Mouse (Mus musculus) layer of hippocampus, adult 9-10 months (tissue): ENCODE results near the gene 1700019D03Rik.
A peak's percentile ranks its signal among the peaks of the same experiment; 100 is the strongest.

Experiments
- DNase-seq: peaks from one replicate; pipeline ENCODE4 v3.0.0; 2022; ENCODE audit warnings: low spot score

Gene 1700019D03Rik

DNA sequence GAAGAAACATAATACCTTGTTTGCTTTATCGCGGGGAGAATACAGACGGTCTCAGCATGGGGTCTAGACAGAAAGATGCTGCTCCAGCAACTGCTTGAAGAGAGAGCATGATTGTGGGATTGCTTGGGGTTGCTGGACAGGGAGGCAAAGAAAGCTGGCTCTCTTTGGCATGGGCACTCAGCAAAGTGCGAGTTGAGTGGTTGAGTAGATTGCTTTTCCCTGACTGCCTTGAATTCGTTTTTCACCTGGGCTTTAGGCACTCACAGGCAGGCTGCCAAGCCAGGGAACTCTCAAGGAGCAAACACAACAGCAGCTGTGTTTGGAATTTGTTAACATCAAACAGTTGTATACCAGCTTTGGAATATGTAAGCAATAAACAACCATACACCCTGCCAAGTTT lies at the start of gene 1700019D03Rik:
Gene 1700019D03Rik, minus strand, starts transcription at position 101 of the 400 bp plus-strand sequence.
- no peak for DNase-seq

DNA sequence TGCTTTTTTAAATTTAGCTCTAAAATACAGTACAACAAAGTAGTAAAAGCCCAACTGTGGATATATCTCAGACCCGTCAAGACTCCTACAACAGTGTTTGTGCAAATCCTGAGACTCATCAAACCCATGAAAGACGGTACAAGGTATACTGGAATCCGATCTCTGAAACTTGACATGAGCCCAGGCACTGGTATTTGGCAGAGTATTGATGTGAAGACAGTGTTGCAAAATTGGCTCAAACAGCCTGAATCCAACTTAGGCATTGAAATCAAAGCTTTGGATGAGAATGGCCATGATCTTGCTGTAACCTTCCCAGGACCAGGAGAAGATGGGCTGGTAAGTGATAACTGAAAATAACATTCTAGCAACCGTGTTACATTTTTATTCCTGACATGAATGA lies 43.9 kb upstream of the 1700019D03Rik start:
- no peak for DNase-seq

DNA sequence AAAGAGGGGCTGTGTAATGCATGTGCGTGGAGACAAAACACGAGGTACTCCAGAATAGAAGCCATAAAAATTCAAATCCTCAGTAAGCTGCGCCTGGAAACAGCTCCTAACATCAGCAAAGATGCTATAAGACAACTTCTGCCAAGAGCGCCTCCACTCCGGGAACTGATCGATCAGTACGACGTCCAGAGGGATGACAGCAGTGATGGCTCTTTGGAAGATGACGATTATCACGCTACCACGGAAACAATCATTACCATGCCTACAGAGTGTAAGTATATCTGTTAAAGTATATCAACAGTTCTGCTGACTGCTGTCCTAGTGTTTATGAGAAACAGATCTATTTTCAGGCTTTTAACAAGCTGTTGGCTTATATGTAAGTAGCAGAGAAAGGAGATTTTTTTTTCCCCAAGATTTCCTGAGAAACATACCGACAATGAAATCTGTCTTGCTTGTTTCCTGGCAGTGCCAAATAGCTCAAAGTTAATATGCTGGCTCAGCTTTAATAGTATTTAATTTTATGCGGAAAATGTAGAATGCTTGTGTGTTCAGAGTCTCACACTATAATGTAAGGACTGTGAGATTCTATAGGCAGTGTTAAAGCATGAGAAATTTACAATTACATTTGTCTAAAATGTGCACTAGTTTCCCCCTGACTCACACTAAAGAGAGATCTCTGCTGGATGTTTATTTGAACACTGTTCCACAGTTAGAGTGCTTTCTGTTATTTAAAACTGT lies 42.1 kb upstream of the 1700019D03Rik start:
- peak; percentile 24 for DNase-seq

DNA sequence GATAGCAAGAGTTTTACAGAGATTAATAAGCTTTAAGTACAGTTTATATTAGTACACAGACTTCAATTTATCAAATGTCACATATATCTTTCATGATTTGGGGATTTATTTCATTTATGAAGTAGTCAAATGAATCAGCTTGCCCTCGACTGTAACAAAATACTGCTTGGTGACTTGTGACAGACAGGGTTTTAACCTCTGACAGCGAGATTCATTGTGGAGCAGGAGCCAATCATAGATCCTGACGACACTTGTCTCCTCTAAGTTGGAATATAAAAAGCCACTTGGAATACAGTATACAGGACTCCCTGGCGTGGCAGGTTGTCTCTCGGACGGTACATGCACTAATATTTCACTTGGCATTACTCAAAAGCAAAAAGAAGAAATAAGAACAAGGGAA lies 41.4 kb upstream of the 1700019D03Rik start, which contains the start of gene Mstn:
Gene Mstn, plus strand, starts transcription at position 301 of the 400 bp plus-strand sequence.
- DNase-seq: no peak

DNA sequence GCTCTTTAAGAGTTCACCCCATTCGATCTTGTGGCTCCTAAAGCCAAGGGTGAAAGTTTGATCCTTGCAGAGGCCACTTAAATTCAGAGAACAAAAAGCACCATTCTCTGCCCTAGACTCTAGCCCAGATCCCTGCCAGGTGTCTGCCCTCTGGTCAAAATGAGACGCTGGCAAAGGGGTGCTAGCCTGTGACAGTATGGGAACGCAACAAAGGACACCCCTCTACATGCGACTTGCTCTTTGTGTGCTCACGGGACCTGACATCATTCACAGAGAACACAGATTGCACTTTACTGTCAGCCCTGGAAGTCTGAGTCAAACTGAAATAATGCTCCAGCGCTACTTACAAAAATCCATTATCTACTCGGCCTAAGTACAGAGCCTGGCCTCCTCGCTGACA lies 40.5 kb upstream of the 1700019D03Rik start:
- no peak for DNase-seq

DNA sequence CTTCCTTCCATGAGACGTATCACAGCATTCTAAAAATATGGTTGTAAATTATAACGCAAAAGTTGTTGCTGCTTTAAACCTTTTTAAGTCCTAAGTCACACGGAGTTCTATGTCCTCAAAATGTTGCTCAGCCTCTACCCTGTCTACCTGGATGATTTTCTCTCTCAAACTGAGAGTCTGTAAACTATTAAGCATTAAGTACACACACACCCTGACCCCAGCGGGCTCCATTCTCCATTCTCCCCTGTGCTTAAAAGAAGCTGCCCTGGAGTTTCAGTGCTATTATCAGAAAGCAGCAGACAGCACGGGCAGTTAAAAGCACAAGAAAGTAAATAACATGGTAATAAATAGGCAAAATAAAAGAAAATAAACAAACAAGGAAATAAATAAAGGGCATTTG lies 39.1 kb upstream of the 1700019D03Rik start:
- DNase-seq: no peak

DNA sequence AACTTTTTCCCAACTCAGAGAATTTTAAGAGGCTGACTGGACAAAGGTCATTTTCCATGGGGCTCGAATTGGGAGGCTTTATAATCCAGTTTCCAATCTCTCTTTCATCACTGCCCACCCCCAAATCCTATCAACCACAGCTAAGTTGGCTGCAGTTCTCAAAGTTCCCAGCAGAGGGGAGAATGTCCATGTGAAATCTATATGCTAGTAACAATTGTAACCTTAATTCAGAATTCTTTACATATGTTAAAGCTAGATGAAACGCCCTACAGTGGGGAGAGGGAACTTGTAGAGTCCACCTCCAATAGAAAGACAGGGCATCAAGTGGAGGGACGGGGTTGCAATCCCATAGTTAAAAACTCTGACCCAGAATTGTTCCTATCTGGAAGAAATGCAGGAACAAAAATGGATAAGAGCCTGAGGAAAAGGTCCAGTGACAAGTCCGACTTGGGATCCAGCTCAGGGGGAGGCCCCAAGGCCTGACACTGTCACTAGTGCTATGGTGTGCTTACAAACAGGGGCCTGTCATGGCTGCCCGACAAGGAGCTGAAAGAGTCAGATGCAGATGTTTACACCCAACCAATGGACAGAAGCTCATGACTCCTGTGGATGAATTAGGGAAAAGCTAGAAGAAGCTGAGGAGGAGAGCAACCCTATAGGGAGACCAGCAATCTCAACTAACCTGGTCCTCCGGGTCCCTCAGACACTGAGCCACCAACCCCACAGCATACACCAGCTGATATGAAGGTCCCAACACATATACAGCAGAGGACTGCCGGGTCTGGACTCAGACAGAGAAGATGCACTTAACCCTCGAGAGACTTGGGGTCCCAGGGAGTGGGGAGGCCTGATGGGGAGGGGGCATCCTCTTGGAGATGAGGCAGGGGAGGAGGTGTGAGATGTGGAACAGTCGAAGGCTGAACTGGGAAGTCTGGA lies 33.4 kb upstream of the 1700019D03Rik start:
- peak; percentile 71 for DNase-seq

DNA sequence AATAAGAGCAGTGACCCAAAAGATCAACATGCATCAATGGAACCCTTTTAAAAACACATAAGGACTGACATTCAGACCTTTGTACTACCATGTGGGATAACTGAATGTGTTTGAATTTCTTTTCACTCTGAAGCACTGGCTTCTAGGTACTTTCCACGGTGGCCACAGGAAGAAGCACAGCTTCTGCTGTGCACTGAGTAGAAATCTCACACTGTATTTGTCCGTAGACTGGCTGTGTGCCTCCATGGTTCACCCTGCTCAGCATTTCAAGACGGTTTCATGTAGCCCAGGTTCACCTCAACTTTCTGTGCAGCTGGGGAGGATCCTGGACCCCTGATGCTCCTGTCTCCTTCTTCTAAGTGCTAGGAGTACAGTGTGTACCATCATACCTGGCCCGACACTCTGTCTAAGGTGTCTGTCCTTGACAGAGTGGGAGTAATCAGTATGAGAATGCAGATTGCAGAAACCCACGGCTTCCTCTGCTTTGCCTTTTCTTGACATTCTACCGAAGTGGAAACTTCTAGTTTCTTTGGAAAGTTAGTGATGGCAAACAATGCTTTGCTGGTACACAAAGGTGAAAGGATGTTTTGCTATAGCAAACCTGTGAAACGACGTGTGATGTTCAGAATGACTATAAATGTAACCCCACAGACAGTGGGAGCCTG lies 29.9 kb upstream of the 1700019D03Rik start:
- DNase-seq: no peak

DNA sequence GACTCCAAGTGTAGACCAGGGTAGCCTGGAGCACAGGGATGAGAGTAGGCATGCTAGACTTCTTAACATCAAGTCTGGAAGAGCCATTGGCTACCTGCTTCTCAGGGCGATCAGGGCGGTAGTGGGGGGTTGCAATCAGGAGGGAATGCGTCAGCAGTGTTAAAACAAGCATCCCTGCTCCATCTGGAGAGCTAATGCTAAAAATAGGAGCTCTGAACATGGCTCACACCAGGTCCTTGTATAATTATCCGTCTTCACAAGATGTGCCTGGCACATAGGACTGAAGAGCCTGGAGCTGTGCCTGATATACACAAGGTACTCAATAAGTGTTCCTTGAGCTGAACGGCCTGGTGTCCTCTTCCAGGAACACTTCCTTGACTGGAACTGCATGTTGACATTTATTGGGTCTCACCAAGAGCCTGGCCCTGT lies 17.5 kb upstream of the 1700019D03Rik start:
- DNase-seq: no peak

DNA sequence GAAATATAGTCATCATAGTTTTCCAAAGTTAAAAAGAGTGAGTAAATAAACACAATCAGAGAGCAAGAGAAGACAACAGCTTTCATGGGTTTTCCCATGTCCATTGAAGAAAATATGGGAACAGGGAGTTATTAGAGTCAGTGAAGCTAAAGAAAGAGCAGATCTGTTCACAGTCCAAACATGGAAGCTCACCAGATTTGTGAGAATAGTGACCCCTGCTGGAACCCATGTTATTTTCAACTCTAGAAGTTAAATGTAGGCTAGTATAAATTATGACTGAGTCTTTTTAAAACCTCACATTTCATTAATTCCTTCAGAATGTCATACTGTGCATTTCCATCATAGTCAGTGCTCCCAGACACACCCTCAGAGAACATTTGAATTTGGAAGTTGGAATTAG lies 12.6 kb upstream of the 1700019D03Rik start:
- DNase-seq: peak; percentile 54

DNA sequence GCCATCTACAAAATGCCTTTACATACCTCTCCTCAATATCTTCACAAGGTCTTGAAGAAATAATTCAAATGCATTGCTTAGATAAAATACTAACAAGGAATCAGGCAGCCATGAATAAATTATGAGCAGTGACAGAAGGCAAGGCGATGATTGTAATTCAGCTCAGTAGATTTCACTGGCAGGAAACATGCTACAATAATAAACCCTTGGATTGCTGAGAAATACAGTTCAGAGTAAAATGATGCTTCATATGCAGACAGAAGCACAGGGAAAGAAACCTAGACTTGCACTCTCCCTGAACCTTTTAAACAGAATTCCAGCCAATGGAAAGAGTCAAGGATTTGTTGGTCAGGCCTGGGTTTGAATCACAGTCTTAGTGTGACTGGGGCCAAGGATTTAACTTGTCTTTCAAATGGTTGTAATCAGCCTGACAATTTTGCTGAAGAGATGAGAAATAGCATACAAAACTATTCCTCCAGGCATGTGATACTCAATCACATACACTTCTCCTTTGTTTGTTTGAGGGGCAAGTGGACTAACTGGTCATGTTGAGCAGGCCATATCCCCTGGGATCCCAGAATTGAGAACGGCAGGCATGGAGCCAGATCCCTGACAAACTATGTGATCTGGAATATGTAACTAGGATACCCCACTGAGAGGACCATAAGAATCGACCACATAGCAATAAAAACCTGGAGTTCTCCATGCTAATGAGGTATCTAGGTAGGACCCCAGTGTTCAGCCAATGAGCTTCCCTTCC lies 1.1 kb downstream of the 1700019D03Rik start:
- DNase-seq: peak; percentile 12

DNA sequence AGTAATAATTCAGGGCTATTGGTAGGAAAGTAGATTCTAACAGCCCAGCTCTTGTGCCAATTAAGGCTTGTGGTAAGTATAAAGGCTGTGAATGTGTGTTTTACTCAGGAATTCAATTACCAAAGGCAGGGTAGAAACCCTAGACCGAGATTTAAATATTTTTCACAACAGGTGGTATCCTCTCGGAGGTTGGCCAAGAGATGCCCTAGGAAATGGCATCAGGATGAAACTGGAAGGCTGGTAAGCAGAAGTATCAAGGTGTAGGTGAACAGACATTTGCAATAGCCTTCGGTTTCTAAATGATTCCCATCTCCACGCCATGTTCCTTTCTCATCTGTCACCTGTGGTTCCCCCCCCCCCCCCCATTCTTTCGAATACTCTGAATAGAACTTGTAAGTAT lies 4.4 kb downstream of the 1700019D03Rik start:
- DNase-seq: no peak

DNA sequence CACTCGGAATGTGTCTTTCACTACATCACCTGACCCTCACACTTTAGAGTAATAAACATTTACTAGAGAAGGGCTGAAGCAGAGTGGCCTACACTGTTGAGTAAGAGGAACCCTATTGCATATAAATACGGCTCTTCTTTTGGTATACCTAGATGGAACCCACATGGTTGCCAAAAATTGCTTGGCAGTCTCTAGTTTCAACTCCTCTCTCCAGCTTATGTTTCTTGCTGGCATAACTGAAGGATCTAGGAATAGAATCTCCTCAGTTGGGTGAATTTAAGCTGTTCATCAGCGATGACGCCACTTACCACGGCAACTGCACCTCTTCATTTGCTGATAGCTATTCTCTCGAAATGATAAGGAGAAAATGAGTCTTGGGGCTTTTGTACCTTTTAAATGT lies 5.3 kb downstream of the 1700019D03Rik start:
- no peak for DNase-seq

DNA sequence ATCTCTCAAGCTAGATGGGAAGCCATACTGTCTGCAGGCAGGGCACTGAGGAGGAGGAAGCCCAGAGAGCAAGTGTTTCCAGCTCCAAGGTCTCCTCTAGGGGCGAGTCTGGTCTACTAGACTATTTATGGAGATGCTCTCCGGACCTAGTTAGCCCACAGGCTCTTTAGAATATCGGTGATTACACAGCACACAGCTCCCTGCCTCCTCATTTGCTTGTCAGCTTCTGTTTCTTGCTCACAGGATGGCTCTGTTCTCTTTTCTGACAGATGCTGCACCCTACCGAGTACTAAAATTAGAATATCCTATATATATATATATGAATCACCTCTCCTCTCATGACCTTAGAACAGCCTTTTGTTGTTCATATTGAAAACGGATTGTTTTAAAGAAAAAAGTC lies 33.3 kb downstream of the 1700019D03Rik start:
- DNase-seq: no peak

DNA sequence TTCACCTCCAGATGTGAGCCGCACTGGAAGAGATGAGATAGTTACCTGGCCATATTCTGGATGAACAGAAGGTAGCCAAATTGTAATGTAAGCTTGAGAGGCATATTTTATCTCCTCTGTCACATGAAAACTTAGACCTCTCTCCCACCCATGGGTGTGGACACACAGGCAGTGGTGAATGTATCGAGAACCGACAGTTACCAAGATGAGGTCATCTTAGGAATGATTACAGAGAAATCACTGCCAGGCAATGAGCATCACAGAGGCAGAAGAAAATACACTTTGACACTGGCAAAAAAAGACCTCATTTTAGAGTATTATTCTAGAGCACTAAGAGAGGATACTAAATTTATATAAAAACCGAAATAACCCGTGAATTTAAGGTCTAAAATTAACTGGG lies 46.8 kb downstream of the 1700019D03Rik start:
- DNase-seq: no peak

DNA sequence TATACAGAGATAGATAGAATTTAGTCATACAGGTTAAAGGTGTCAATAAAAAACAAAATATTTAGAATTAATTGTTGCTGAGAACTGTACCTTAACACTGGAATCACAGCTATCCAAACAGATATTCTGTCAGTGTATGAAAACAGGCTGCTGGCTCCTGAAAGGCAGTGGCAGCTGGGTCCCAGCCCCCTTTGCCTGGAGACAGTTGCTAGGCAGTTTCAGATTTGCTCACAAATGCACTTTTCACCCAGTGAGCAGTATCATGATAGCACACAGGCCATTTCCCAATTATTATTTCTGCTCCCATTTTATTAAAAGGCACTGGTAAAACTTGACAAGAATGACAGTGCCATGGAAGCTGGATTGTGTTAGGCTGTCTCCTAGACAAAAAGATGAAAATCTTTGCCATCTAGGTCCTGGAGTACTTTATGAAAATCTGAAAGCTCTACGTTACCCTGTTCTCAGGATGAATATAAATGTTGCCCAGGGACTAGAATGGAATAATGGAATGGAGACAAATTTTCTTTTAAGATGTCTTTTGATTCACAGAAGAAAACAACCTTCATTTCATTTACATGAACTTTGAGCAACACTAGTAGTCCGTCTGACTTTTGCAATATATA lies 48.0 kb downstream of the 1700019D03Rik start:
- DNase-seq: no peak

DNA sequence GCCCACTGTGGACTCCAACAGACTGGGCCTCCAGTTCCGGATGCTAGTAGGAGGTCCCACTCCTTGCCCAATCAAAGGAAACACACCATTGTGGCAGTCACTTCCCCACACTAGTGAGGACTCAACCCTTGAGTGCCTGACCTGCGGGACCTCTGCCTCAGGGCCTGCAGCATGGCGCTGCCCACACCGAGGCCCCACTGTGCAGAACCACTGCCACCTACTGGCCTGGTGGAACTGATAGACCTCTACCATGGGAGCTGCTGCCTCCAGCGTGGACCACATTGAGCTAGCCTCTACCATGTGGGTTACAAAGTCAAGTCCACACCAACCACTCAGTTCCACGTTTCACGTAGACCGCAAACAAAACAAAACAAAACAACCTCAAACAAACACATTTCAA lies 55.4 kb downstream of the 1700019D03Rik start:
- no peak for DNase-seq

DNA sequence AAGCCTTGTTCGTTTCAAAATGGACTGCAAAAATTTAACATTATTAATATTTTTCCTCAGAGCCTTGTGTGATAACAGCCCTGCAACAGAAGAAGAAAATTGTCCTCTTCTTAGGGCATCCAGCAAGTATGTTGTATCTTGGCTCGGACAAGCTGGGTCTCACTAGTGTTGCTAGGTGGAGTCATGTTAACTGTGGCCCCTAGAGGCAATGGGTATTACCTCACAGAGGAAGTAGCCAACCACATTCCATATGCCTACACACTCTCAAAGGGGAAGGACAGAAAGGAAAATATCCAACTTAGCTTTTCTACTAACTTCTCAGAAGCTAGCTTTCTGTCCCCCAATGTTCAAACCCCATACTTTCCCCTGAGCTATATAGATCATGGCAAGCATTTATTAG lies 56.9 kb downstream of the 1700019D03Rik start:
- DNase-seq: no peak

DNA sequence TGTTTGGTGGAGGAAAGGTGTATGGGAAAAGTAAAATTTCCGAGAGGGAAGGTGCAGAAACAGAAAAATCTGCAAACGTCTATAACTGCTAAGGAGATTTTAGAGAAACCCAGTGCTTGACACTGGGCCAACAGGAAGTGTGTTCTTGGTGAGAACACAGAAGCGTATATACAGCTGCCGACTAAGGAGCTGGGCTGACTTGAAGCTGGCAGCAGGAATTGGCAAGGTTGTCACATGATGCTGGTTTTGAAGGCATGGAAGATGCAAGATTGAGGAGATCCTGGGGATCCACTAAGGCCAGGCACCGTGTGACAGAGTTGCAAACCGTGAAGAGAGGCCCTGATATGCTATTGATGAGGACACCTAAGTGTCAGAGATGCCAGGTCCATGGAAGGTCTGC lies 59.8 kb downstream of the 1700019D03Rik start:
- no peak for DNase-seq

DNA sequence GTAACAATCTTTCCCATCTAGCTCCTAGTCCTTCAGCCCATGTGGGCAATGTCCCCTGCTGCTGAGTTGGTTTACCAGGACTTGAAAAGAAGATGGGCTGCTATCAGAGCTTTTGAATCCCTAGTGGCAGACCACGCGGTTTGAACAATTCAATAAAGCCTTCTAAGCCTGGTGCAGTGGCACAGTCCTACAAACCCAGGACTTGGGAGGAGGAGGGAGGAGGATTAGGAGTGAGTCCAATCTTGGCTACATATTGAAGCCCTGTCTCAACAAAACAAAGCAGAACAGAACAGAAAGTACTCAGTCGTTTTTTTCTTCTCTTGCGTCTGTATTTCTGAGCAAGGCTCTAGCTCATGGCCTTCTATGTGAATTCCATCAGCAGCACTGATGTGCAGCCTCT lies 63.2 kb downstream of the 1700019D03Rik start:
- DNase-seq: no peak

DNA sequence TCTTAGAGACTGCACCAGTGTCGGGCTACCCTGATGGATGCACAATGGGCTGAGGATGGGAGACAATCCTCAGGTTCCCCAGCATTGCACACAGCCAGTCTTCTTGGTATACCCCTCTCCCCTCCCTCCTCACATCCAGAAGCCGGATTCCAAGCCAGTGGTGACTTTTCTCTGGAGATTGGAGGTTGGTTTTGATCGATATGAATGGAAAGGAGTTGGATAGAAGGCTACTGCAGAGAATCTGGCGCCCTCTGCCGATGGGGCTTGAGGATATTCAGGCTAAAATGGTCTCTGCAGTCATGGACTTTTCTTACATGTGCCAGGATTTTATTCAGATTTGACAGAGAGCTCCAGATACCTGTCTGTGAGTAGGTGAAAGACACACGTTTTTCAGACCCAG lies 64.9 kb downstream of the 1700019D03Rik start:
- no peak for DNase-seq
